Mouse (Mus musculus): ENCODE data around the gene Nacc2. TPM values are rescaled to one million over a fixed set of nuclear protein-coding genes. Genes with fewer than 3 reads are reported as not detected.

The Nacc2 gene
- total RNA-seq, 2 experiments from 2014 or later = 11.1 to 11.4 TPM

GRCm38 (mm10) chr2:26139034-26139544 is 16.1 kb upstream of the Nacc2 start:
- DNase-seq = no peak

- no peak for DNase-seq
Observed at GRCm38 (mm10) chr2:26138252-26139033, 15.4 kb upstream of the Nacc2 start.

- DNase-seq = no peak
Observed at GRCm38 (mm10) chr2:26134591-26134990, 11.6 kb upstream of the Nacc2 start.

- peak; percentile 90 for DNase-seq
Observed at GRCm38 (mm10) chr2:26132628-26133551, 9.9 kb upstream of the Nacc2 start.

- DNase-seq = no peak
Observed at GRCm38 (mm10) chr2:26131327-26131726, 8.3 kb upstream of the Nacc2 start.

- no peak for DNase-seq
Observed at GRCm38 (mm10) chr2:26129962-26130361, 6.9 kb upstream of the Nacc2 start.

GRCm38 (mm10) chr2:26129346-26129745 is 6.3 kb upstream of the Nacc2 start:
- DNase-seq = no peak

- DNase-seq = peak; percentile 68
Observed at GRCm38 (mm10) chr2:26122171-26123078, 595 bp downstream of the Nacc2 start.

GRCm38 (mm10) chr2:26121541-26122083 is 1.4 kb downstream of the Nacc2 start:
- DNase-seq = no peak

GRCm38 (mm10) chr2:26119626-26120025 is 3.4 kb downstream of the Nacc2 start:
- DNase-seq = no peak

- DNase-seq = no peak
Observed at GRCm38 (mm10) chr2:26119310-26119592, 3.8 kb downstream of the Nacc2 start.

GRCm38 (mm10) chr2:26118584-26119309 is 4.3 kb downstream of the Nacc2 start:
- DNase-seq = peak; percentile 69

GRCm38 (mm10) chr2:26117580-26117979 is 5.4 kb downstream of the Nacc2 start:
- DNase-seq = no peak

- no peak for DNase-seq
Observed at GRCm38 (mm10) chr2:26116550-26116949, 6.5 kb downstream of the Nacc2 start.

GRCm38 (mm10) chr2:26115215-26115614 is 7.8 kb downstream of the Nacc2 start:
- no peak for DNase-seq

- no peak for DNase-seq
Observed at GRCm38 (mm10) chr2:26108237-26108636, 14.8 kb downstream of the Nacc2 start.

GRCm38 (mm10) chr2:26107011-26107410 is 16.0 kb downstream of the Nacc2 start:
- DNase-seq = no peak

- DNase-seq = no peak
Observed at GRCm38 (mm10) chr2:26106233-26106632, 16.8 kb downstream of the Nacc2 start.

- no peak for DNase-seq
Observed at GRCm38 (mm10) chr2:26100296-26100695, 22.7 kb downstream of the Nacc2 start.

- no peak for DNase-seq
Observed at GRCm38 (mm10) chr2:26099851-26100250, 23.2 kb downstream of the Nacc2 start.

GRCm38 (mm10) chr2:26099260-26099659 is 23.8 kb downstream of the Nacc2 start:
- no peak for DNase-seq
